Mouse (Mus musculus) megakaryocyte, embryonic 14.5 days (primary cell): Measurements from ENCODE around the gene Ino80d. TPM values are rescaled to one million over a fixed set of nuclear protein-coding genes. Genes with fewer than 3 reads are reported as not detected.

Source experiments
- H3K27me3 ChIP-seq: replicated peaks from 2 replicates; pipeline ENCODE3; 2012; ENCODE audit warnings: inconsistent platforms
- H3K36me3 ChIP-seq: replicated peaks from 2 replicates; pipeline ENCODE3; 2012; ENCODE audit warnings: low read length, inconsistent platforms, mixed read lengths
- H3K4me1 ChIP-seq: 2 replicates; pipeline ENCODE4 v1.6.1; 2012; ENCODE audit warnings: inconsistent platforms
- H3K4me3 ChIP-seq: replicated peaks from 2 replicates; pipeline ENCODE3; 2012; ENCODE audit warnings: moderate library complexity, mild to moderate bottlenecking, inconsistent platforms
- H3K9me3 ChIP-seq: 2 replicates; pipeline ENCODE4 v1.6.1; 2012; ENCODE audit warnings: inconsistent platforms
- FLI1 ChIP-seq: IDR thresholded peaks from 2 replicates; pipeline ENCODE4 v1.6.1; 2012; ENCODE audit warnings: low read length, inconsistent platforms, mixed read lengths
- GATA1 ChIP-seq: IDR thresholded peaks from 3 replicates; pipeline ENCODE4 v1.6.1; 2012; ENCODE audit warnings: mixed read lengths, low read length, inconsistent platforms, borderline replicate concordance
- polyA plus RNA-seq: library from polyadenylated mRNA; stranded (reverse); fragments of >175 nt; gene quantifications from 2 replicates; pipeline ENCODE4 v1.2.3, GENCODE M21; 2012; ENCODE audit warnings: low replicate concordance; ENCODE audit not compliant: insufficient read depth

Gene Ino80d
- polyA plus RNA-seq, 1 experiment, result 2.3 TPM

GRCm38 (mm10) chr1:63110536-63111285, 3.8 kb downstream of the Ino80d start:
- H3K27me3 ChIP-seq, result no peaks in the 10 kb centered on the region
- H3K9me3 ChIP-seq, result no peaks in the 10 kb centered on the region
- H3K36me3 ChIP-seq, result peaks cover 26% of the 10 kb centered on the region
- peaks cover 48% of the 10 kb centered on the region for H3K4me1 ChIP-seq
- no peak for TF ChIP-seq GATA1
- no peak for TF ChIP-seq FLI1
- H3K4me3 ChIP-seq, result no peak overlapping the region

- peaks cover 51% of the 10 kb centered on the region for H3K36me3 ChIP-seq
- peaks cover 59% of the 10 kb centered on the region for H3K4me1 ChIP-seq
- no peaks in the 10 kb centered on the region for H3K27me3 ChIP-seq
- TF ChIP-seq GATA1 (no peak), FLI1 (no peak)
- H3K9me3 ChIP-seq, result no peaks in the 10 kb centered on the region
- no peak overlapping the region for H3K4me3 ChIP-seq
These were observed 6.7 kb downstream of the Ino80d start for GRCm38 (mm10) chr1:63107614-63108327.

GRCm38 (mm10) chr1:63102758-63103451, 11.6 kb downstream of the Ino80d start:
- Histone ChIP-seq H3K4me3 (no peak overlapping the region), H3K4me1 (peaks cover 50% of the 10 kb centered on the region), H3K27me3 (no peaks in the 10 kb centered on the region), H3K9me3 (no peaks in the 10 kb centered on the region), H3K36me3 (peaks cover 78% of the 10 kb centered on the region)
- TF ChIP-seq FLI1 (no peak), GATA1 (no peak)

- Histone ChIP-seq H3K4me1 (peaks cover 60% of the 10 kb centered on the region), H3K36me3 (peaks cover 86% of the 10 kb centered on the region), H3K27me3 (no peaks in the 10 kb centered on the region), H3K4me3 (no peak overlapping the region), H3K9me3 (no peaks in the 10 kb centered on the region)
- TF ChIP-seq GATA1, result no peak
- TF ChIP-seq FLI1, result no peak
These were observed 14.3 kb downstream of the Ino80d start for GRCm38 (mm10) chr1:63100196-63100595.

GRCm38 (mm10) chr1:63098831-63099230, 15.6 kb downstream of the Ino80d start:
- H3K9me3 ChIP-seq, result no peaks in the 10 kb centered on the region
- peaks cover 59% of the 10 kb centered on the region for H3K4me1 ChIP-seq
- H3K36me3 ChIP-seq, result peaks cover 91% of the 10 kb centered on the region
- TF ChIP-seq GATA1 (no peak), FLI1 (no peak)
- H3K4me3 ChIP-seq, result peak overlapping the region; percentile 12
- H3K27me3 ChIP-seq, result no peaks in the 10 kb centered on the region

- TF ChIP-seq GATA1, result no peak
- H3K27me3 ChIP-seq, result no peaks in the 10 kb centered on the region
- H3K36me3 ChIP-seq, result peaks cover 94% of the 10 kb centered on the region
- peaks cover 60% of the 10 kb centered on the region for H3K4me1 ChIP-seq
- no peaks in the 10 kb centered on the region for H3K9me3 ChIP-seq
- H3K4me3 ChIP-seq, result no peak overlapping the region
These were observed 18.4 kb downstream of the Ino80d start for GRCm38 (mm10) chr1:63096071-63096470.

- peaks cover 91% of the 10 kb centered on the region for H3K36me3 ChIP-seq
- no peaks in the 10 kb centered on the region for H3K27me3 ChIP-seq
- no peaks in the 10 kb centered on the region for H3K9me3 ChIP-seq
- TF ChIP-seq GATA1 (no peak), FLI1 (no peak)
- H3K4me1 ChIP-seq, result peaks cover 47% of the 10 kb centered on the region
- no peak overlapping the region for H3K4me3 ChIP-seq
These were observed 24.7 kb downstream of the Ino80d start for GRCm38 (mm10) chr1:63089795-63090194.

- Histone ChIP-seq H3K4me3 (no peak overlapping the region), H3K36me3 (peaks cover 89% of the 10 kb centered on the region), H3K4me1 (peaks cover 48% of the 10 kb centered on the region), H3K9me3 (no peaks in the 10 kb centered on the region), H3K27me3 (no peaks in the 10 kb centered on the region)
- TF ChIP-seq GATA1 (no peak), FLI1 (no peak)
These were observed 25.9 kb downstream of the Ino80d start for GRCm38 (mm10) chr1:63088614-63089013.

- no peaks in the 10 kb centered on the region for H3K9me3 ChIP-seq
- no peaks in the 10 kb centered on the region for H3K27me3 ChIP-seq
- TF ChIP-seq FLI1 (no peak), GATA1 (no peak)
- H3K4me1 ChIP-seq, result peaks cover 16% of the 10 kb centered on the region
- H3K36me3 ChIP-seq, result peaks cover 86% of the 10 kb centered on the region
- no peak overlapping the region for H3K4me3 ChIP-seq
These were observed 34.2 kb downstream of the Ino80d start for GRCm38 (mm10) chr1:63080277-63080676.

- Histone ChIP-seq H3K4me1 (peaks cover 11% of the 10 kb centered on the region), H3K36me3 (peaks cover 94% of the 10 kb centered on the region), H3K9me3 (no peaks in the 10 kb centered on the region), H3K27me3 (no peaks in the 10 kb centered on the region), H3K4me3 (no peak overlapping the region)
- TF ChIP-seq FLI1, result no peak
- TF ChIP-seq GATA1, result no peak
These were observed 38.1 kb downstream of the Ino80d start for GRCm38 (mm10) chr1:63076383-63076782.
